Mouse (Mus musculus) neural tube, postnatal 0 days (tissue): ENCODE results near the gene Olfr866. TPM values are rescaled to one million over a fixed set of nuclear protein-coding genes. Genes with fewer than 3 reads are reported as not detected.

Source experiments
- microRNA-seq: library from miRNA; unstranded; fragments of <30 nt; microRNA quantifications from one replicate; pipeline ENCODE4, GENCODE M21; 2016
- polyA plus RNA-seq: library from polyadenylated mRNA; unstranded; fragments of >200 nt; fragmentation: Nextera tagmentation; extraction: Ambion mirVana; gene quantifications from 2 replicates; pipeline ENCODE4 v1.2.1, GENCODE M21; 2015

The Olfr866 gene
- not detected in 2 replicates for polyA plus RNA-seq

DNA sequence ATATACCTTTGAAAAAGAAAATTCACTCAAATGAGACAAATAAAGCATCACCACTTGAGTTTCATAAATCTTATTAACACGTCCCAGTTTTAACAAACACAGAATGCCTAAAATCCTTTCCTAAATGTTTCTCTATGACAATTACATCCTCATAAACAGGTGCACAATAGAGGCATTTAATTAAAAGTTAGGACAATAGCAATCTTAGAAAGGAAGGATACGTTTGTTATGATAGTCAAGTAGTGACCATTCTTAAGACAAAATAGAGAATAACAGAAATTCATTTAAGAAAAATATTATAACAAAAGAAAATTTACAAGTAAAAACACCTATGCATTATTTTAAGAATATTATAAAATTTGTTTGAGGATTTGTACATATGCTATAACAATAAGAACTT lies at the start of gene Olfr866:
Olfr866 (minus strand) TSS at position 101 of the 400 bp plus-strand sequence.

DNA sequence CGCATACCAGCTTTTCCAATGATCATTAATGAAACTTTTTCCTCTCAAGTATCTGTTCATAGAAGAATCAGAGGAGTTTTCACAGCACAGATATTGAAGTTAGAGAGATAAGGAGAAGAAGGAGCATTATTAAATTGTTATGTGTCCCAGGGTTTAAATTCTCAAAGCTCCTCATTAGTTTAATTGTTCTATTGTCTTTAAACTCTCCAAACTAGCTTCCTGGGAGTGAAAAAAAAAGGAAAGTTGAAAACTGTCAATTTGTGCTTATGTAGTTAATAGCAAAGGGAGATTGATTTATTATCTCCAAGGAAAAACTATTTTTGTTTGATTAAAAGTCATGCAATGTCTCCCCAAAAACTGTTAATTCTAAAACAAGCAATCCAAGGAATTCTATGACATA lies 29.6 kb upstream of the Olfr866 start, which contains the start of gene Olfr867:
Olfr867 (minus strand) TSS at position 101 of the 400 bp plus-strand sequence.

Small RNA genes within 50 kb of the gene (microRNA-seq; reads per million reads assigned to microRNA genes)
- not detected for gene Gm26231
- not detected for gene Gm44395

Other genes with a start within 250 kb of the Olfr866 start
- not detected in 2 replicates for gene Olfr58, start 247.8 kb downstream of the Olfr866 start, polyA plus RNA-seq
- gene Olfr859, start 223.1 kb downstream of the Olfr866 start, polyA plus RNA-seq = not detected in 2 replicates
- gene Olfr860, start 178.3 kb downstream of the Olfr866 start, polyA plus RNA-seq = not detected in 2 replicates
- gene Olfr862, start 140.0 kb downstream of the Olfr866 start, polyA plus RNA-seq = not detected in 2 replicates
- 0.17 and 0.19 TPM in 2 replicates for gene Olfr77, start 111.2 kb downstream of the Olfr866 start, polyA plus RNA-seq
- not detected in 2 replicates for gene Olfr867, start 29.5 kb upstream of the Olfr866 start, polyA plus RNA-seq
- gene Olfr868, start 70.6 kb upstream of the Olfr866 start, polyA plus RNA-seq = not detected in 2 replicates
- gene Olfr869, start 101.0 kb upstream of the Olfr866 start, polyA plus RNA-seq = not detected in 2 replicates
- gene Olfr870, start 146.0 kb upstream of the Olfr866 start, polyA plus RNA-seq = not detected in 2 replicates
- not detected in 2 replicates for gene Olfr871, start 184.2 kb upstream of the Olfr866 start, polyA plus RNA-seq
- gene Olfr872, start 209.1 kb upstream of the Olfr866 start, polyA plus RNA-seq = not detected in 2 replicates